Mouse (Mus musculus): ENCODE measurements around the gene Mgst2. TPM values are rescaled to one million over a fixed set of nuclear protein-coding genes. Genes with fewer than 3 reads are reported as not detected.

Mgst2 gene
- total and polyA plus RNA-seq, 3 experiments = 0.69 to 3.1 TPM; not detected in 1

GRCm38 (mm10) chr3:51636700-51637099 is 23.5 kb upstream of the Mgst2 start:
- TF ChIP-seq MAFK (IDR thresholded peaks at IDR 0.05; ENCODE audit: borderline replicate concordance, low read depth, low read length) = no peak
- no peak for TF ChIP-seq USF1 (IDR thresholded peaks at IDR 0.05; ENCODE audit: low read depth, low read length)
- no peak for TF ChIP-seq RCOR1 (IDR thresholded peaks at IDR 0.05; ENCODE audit: low read depth, low read length)
- no peak for TF ChIP-seq KAT2A (conservative IDR thresholded peaks at IDR 0.05; ENCODE audit: low read depth, low read length)
- TF ChIP-seq EP300 (IDR thresholded peaks at IDR 0.05; ENCODE audit: low read depth in 1 of 2, low read length in 2 of 2) = no peak
- no peak; the same call in 1 of the 2 replicates for TF ChIP-seq SIN3A (IDR thresholded peaks at IDR 0.05; ENCODE audit: low read length)
- TF ChIP-seq CHD2 (IDR thresholded peaks at IDR 0.05; ENCODE audit: low read length) = no peak
- peak; percentile 70 for TF ChIP-seq ELF1 (IDR thresholded peaks at IDR 0.05; ENCODE audit: low read depth, low read length)
- TF ChIP-seq TBP (IDR thresholded peaks at IDR 0.05; ENCODE audit: low read depth, low read length) = 0 out of 2 replicates have a peak, but pooled peaks have one; percentile 13
- TF ChIP-seq ZC3H11A (IDR thresholded peaks at IDR 0.05; ENCODE audit: low read depth, low read length) = no peak
- TF ChIP-seq ETS1 (IDR thresholded peaks at IDR 0.05; ENCODE audit: low read depth, low read length) = 0 out of 2 replicates have a peak, but pooled peaks have one; percentile 41
- no peak for TF ChIP-seq MYC (IDR thresholded peaks at IDR 0.05; ENCODE audit: low read depth, low read length)
- TF ChIP-seq POLR2AphosphoS5 (IDR thresholded peaks at IDR 0.05; ENCODE audit: borderline replicate concordance, low read depth, low read length) = no peak
- Histone ChIP-seq H3K27me3 (ENCODE audit: control insufficient read depth in 1 of 2, insufficient read depth in 2 of 2, low read length in 2 of 2) (no peaks in the 10 kb centered on the region; a peak in 1 of 4 replicates), H3K9ac (ENCODE audit: control insufficient read depth, low read depth, low read length, poor library complexity, severe bottlenecking) (peak overlapping the region; percentile 69), H3K4me1 (ENCODE audit: control insufficient read depth in 1 of 2, insufficient read depth in 2 of 2, low read length in 2 of 2) (peaks cover 16 to 27% of the 10 kb centered on the region in 2 experiments), H3K4me3 (ENCODE audit: control insufficient read depth in 1 of 2, insufficient read depth in 1 of 2, low read depth in 2 of 2, low read length in 2 of 2) (peak overlapping the region; percentile 82 to 91), H3K27ac (ENCODE audit: control insufficient read depth, low read depth, low read length) (peak overlapping the region; percentile 35; the same call in 1 of the 2 replicates), H3K9me3 (replicated peaks; ENCODE audit: insufficient read depth, low read length) (no peaks in the 10 kb centered on the region), H3K79me2 (ENCODE audit: control insufficient read depth, insufficient read depth, low read length, poor library complexity) (no peaks in the 10 kb centered on the region), H3K36me3 (ENCODE audit: control insufficient read depth in 1 of 2, insufficient read depth in 2 of 2, low read length in 2 of 2) (peaks cover 0 to 24% of the 10 kb centered on the region in 2 experiments; a peak in 2 of 4 replicates)
- DNase-seq (ENCODE audit: low read depth, low spot score) = peak; percentile 66

- Histone ChIP-seq H3K9me3 (replicated peaks; ENCODE audit: insufficient read depth, low read length) (no peaks in the 10 kb centered on the region), H3K4me1 (ENCODE audit: control insufficient read depth in 1 of 2, insufficient read depth in 2 of 2, low read length in 2 of 2) (peaks cover 16 to 27% of the 10 kb centered on the region in 2 experiments), H3K27ac (ENCODE audit: control insufficient read depth, low read depth, low read length) (no peak overlapping the region), H3K36me3 (ENCODE audit: control insufficient read depth in 1 of 2, insufficient read depth in 2 of 2, low read length in 2 of 2) (peaks cover 0 to 24% of the 10 kb centered on the region in 2 experiments; a peak in 2 of 4 replicates), H3K27me3 (ENCODE audit: control insufficient read depth in 1 of 2, insufficient read depth in 2 of 2, low read length in 2 of 2) (no peaks in the 10 kb centered on the region), H3K79me2 (ENCODE audit: control insufficient read depth, insufficient read depth, low read length, poor library complexity) (no peaks in the 10 kb centered on the region), H3K9ac (ENCODE audit: control insufficient read depth, low read depth, low read length, poor library complexity, severe bottlenecking) (no peak overlapping the region; the same call in 1 of the 2 replicates), H3K4me3 (ENCODE audit: control insufficient read depth in 1 of 2, insufficient read depth in 1 of 2, low read depth in 2 of 2, low read length in 2 of 2) (peak overlapping the region in 1 of 2 experiments; percentile 91; a peak in 2 of 4 replicates)
- no peak for DNase-seq (ENCODE audit: low read depth, low spot score)
- TF ChIP-seq USF1 (IDR thresholded peaks at IDR 0.05; ENCODE audit: low read depth, low read length) (peak; percentile 62; the same call in 1 of the 2 replicates), TAL1 (IDR thresholded peaks at IDR 0.05; ENCODE audit: low read length) (no peak)
These were observed 22.8 kb upstream of the Mgst2 start for GRCm38 (mm10) chr3:51637326-51637725.

DNA sequence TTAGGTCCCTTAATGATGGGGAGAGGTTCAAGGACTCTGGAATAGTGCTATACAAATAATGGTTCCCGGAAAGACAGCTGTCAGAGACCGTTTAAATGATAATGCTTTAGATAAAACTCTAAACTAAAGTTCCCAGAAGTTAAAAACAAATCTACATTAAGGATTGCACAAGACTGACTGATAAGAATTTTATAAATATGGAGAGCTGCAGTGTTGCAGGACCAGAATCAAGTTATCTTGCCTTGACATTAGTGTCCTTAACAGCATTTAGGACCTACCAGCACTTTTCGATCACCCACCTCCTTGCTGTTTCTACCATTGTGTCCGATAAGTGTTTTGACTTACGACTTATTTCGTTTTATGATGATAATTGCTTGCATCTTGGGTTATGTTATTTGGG is 21.9 kb upstream of the Mgst2 start:
- no peaks in the 10 kb centered on the region for H3K79me2 ChIP-seq (ENCODE audit: control insufficient read depth, insufficient read depth, low read length, poor library complexity)
- H3K27me3 ChIP-seq (ENCODE audit: control insufficient read depth in 1 of 2, insufficient read depth in 2 of 2, low read length in 2 of 2) = no peaks in the 10 kb centered on the region
- peaks cover 0 to 24% of the 10 kb centered on the region in 2 experiments; a peak in 2 of 4 replicates for H3K36me3 ChIP-seq (ENCODE audit: control insufficient read depth in 1 of 2, insufficient read depth in 2 of 2, low read length in 2 of 2)
- H3K4me1 ChIP-seq (ENCODE audit: control insufficient read depth in 1 of 2, insufficient read depth in 2 of 2, low read length in 2 of 2) = peaks cover 16 to 27% of the 10 kb centered on the region in 2 experiments
- H3K9me3 ChIP-seq (replicated peaks; ENCODE audit: insufficient read depth, low read length) = no peaks in the 10 kb centered on the region
- H3K9ac ChIP-seq (ENCODE audit: control insufficient read depth, low read depth, low read length, poor library complexity, severe bottlenecking) = no peak overlapping the region
- no peak overlapping the region for H3K27ac ChIP-seq (ENCODE audit: control insufficient read depth, low read depth, low read length)
- DNase-seq (ENCODE audit: low read depth, low spot score) = peak; percentile 20
- no peak overlapping the region for H3K4me3 ChIP-seq (ENCODE audit: control insufficient read depth in 1 of 2, insufficient read depth in 1 of 2, low read depth in 2 of 2, low read length in 2 of 2)
- peak; percentile 61; the same call in 1 of the 2 replicates for TF ChIP-seq ETS1 (IDR thresholded peaks at IDR 0.05; ENCODE audit: low read depth, low read length)
- no peak for TF ChIP-seq MXI1 (IDR thresholded peaks at IDR 0.05; ENCODE audit: low read depth, low read length)
- no peak for TF ChIP-seq E2F4 (IDR thresholded peaks at IDR 0.05; ENCODE audit: borderline replicate concordance, low read depth, low read length)
- no peak for TF ChIP-seq USF2 (IDR thresholded peaks at IDR 0.05; ENCODE audit: borderline replicate concordance in 1 of 2, insufficient read depth in 1 of 2, low read depth in 1 of 2, low read length in 2 of 2)
- TF ChIP-seq BHLHE40 (IDR thresholded peaks at IDR 0.05; ENCODE audit: borderline replicate concordance, low read depth, low read length) = no peak
- TF ChIP-seq EP300 (IDR thresholded peaks at IDR 0.05; ENCODE audit: low read depth in 1 of 2, low read length in 2 of 2) = peak; percentile 39 to 67; a peak in 2 of 4 replicates
- no peak for TF ChIP-seq CHD1 (IDR thresholded peaks at IDR 0.05; ENCODE audit: low read depth, low read length)
- no peak for TF ChIP-seq GABPA (IDR thresholded peaks at IDR 0.05; ENCODE audit: low read depth, low read length)
- no peak for TF ChIP-seq MEF2A (IDR thresholded peaks at IDR 0.05; ENCODE audit: extremely low read depth, insufficient replicate concordance, low read depth, low read length, poor library complexity, severe bottlenecking)
- no peak; the same call in 1 of the 2 replicates for TF ChIP-seq SIN3A (IDR thresholded peaks at IDR 0.05; ENCODE audit: low read length)
- no peak for TF ChIP-seq ZNF384 (IDR thresholded peaks at IDR 0.05; ENCODE audit: low read depth, low read length)
- TF ChIP-seq POLR2A (IDR thresholded peaks at IDR 0.05; ENCODE audit: control insufficient read depth in 1 of 2, insufficient read depth in 1 of 2, low read depth in 1 of 2, low read length in 2 of 2, poor library complexity in 1 of 2) = no peak
- no peak for TF ChIP-seq TBP (IDR thresholded peaks at IDR 0.05; ENCODE audit: low read depth, low read length)
- peak; percentile 70 for TF ChIP-seq TCF12 (IDR thresholded peaks at IDR 0.05; ENCODE audit: low read depth, low read length)
- TF ChIP-seq KAT2A (conservative IDR thresholded peaks at IDR 0.05; ENCODE audit: low read depth, low read length) = no peak
